Mouse (Mus musculus) v-Abl transformed pro-B cells (cell line): ENCODE measurements at regions not wholly inside any gene's neighbourhood (a gene's known extent, or its start where the extent isn't known, plus 50 kb on each side); places are given as distances from the start of the nearest gene placed in this dataset.

Experiments used
- in situ Hi-C, 2 experiments: fragments of 400-800 bp; cut with MboI; formaldehyde crosslinking; loops; one replicate each; pipeline ENCODE4 v1.15.1; 2025; ENCODE audit not compliant: unreplicated experiment in 2 of 2

DNA sequence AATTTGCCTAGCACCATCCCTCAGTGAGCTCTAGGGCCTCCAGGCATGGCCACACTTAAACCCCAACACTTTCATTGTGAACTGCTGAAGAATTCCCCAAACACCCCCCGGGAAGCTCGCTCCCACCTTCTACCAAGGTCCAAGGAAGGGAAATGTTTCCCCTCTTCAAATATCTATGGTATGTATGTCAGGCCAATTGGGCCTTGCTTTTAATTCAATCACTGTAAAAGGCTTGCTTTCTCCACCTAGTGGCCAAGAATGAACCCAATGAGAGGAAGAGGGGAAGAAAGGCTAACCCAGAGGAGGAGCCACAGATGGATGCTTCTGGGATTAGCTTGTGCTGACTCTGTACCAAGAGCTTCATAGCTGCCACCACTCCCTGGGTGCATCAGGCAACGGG, 336.3 kb upstream of the Tgfbr2 start:
- in situ Hi-C loops, result loop anchor here in 1 of 2 experiments (25.0 kb wide), 1 partner anchor 449 kb away; no protein-coding TSS in a partner anchor

DNA sequence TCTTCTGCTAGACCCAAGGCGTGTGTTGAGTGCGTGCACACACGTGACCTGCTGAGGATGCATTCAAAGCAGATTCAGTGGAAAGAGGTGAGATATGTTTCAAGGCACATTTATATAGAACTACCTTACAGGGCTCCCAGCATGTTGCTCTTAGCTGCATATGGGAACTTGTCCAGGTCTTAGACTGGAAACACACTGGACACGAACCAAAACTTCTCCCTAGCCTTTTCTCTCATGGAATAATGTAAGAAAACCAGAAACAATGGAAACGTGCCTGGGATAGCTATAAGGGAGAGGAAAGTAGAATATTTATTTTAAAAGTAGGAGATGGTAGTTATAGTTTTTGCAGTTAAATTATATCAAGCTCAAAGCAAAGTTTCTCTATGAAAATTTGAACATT, 332.6 kb upstream of the Tgfbr2 start:
- in situ Hi-C loops, result loop anchor here (10.0 to 25.0 kb wide), 2 partner anchors 445 to 453 kb away; no protein-coding TSS in a partner anchor

- in situ Hi-C loops, result loop anchor here (10.0 to 25.0 kb wide), 2 partner anchors 441 to 448 kb away; no protein-coding TSS in a partner anchor
Observed at GRCm38 (mm10) chr9:116502831-116503230, 327.7 kb upstream of the Tgfbr2 start.

DNA sequence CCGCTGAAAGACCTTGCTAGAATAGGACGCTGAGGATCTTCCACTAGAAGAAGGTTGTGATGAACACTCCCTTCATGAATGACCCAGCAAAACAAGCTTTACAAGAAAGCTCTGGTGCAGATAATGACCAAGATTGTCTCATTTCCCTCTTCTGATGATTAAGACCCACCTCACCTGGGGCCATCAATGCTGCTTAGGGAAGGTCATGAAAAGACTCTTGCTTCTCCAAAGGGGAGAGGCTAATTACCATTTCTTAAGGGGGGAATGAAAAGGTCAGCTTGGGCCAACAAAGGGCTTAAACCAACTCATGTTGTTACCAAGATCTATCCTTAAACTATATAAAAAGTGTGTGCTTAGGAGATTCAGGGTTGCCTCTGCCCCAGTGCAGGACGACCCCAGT, 325.8 kb upstream of the Tgfbr2 start:
- in situ Hi-C loops, result loop anchor here (10.0 to 25.0 kb wide), 2 partner anchors 439 to 446 kb away; no protein-coding TSS in a partner anchor

GRCm38 (mm10) chr9:116491227-116491626, 316.1 kb upstream of the Tgfbr2 start:
- in situ Hi-C loops, result no loop called here

DNA sequence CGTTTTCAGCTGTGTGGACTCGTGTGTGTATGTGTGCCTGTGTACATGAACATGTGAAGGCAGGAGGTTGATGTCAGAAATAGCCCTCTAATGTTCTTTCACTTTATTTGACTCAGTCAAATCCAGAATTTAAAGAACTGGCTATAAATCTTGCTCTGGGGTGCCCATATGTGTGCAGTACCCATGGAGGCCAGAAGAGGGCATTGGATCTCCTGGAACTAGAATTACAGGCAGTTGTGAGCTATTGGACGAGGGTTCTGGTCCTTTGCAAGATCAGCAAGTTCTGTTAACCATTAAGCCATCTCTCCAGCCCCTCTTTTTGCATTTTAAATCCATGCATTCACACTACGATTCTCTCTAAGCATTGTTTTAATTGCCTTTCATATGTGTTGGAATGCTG, 314.6 kb upstream of the Tgfbr2 start:
- in situ Hi-C loops, result no loop called here

DNA sequence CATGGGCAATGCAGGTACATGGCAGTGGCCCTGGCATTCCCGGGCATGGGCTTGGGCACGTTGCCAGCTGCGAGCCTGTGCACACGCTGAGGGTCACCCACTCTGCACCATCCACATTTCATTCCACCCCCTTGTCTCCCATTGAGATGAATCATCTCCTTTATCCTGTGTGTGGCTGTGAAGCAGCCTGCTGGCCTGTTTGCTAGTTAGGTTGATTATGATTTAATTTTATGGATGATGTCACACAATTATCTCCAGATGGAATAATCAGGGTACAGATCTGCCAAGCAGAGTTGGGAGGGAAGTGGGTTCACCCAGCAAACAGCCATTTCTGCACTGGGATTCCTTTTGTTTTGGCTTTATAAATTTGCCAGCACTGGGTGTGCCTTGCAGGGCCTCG, 314.1 kb upstream of the Tgfbr2 start:
- in situ Hi-C loops, result no loop called here

DNA sequence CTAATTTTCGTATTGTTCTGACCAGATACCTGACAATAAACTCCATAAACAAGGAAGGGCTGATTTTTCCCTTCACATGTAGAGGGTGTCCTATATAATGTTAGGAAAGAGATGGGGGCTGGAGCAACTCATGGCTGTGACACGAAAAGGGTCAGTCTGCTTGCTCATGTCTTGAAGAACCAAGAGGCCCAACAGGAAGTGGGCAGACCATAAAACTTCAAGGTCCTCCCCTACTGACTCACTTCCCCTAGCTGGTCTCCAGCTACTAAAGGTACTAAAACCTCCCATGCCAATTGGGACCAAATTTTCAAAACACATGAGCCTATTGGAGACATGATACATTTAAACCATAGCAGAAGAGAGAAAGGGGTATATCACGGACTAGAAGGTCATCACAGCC, 302.1 kb upstream of the Tgfbr2 start:
- in situ Hi-C loops, result no loop called here

DNA sequence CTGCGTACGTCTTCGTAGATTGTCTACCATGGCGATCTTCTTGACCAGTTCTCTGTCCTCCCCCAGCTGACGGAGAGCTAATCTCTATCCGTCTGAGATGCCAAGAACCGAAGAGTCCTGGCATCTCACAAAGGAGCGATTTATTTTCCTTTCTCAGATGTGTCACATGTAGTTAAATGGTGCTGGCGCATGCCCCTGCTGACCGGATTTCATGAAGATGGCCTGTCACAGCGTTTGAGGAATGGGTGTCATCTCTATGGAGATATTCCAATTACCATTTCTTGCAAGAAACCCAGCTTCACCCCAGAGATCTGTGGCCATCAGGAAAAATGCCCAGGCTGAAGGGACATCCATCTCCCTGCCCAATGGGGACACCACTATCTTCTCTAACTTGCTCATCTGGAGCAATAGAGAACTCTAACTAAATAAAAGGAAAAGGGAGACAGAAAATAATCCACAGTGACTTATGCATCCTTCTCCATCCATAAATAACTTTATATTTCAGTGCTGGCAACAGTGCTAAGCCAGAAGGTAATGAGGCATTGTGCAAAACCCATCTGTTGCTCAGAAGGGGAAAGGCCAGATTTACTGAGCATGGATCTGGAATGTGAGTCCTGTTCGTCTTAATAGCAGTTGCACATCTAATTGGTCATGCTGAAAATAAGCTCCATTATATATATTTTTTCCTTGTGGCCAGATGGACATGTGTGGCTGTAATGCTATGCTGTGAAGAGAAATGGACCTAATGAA, 300.2 kb upstream of the Tgfbr2 start:
- in situ Hi-C loops, result no loop called here

- in situ Hi-C loops, result no loop called here
Observed at GRCm38 (mm10) chr9:116472855-116473254, 297.7 kb upstream of the Tgfbr2 start.

DNA sequence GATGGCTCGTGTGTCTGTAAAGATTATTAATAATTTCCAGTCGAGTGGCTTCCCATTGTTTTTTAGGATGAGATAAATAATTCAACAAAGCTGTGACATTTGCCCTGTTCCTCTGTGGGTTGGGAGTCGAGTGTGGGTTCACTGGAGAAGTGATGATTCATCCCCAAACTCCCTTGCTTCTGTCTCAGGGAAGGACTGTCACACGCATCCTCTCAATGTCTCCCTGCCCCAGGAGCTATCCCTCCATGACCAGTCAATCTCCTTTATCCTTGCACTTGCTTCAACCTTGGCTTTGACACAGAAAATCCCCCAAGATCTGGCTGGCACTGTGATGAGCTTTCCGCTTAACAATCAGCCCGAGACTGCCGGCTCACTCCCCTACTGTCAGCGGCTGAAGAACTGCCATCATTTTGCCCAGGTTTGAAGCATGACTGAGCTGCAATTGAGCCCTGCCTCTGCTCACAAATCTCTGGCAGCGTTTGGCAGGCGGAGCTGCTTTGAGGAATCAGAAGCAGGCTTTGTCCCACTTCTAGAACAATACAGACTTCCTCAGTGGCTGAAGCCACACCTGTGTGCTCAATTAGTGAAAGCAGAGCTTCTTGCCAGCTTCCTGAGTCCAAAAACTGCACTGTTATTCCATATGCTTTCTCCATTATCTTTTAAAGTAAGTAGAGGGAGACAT, 293.6 kb upstream of the Tgfbr2 start:
- in situ Hi-C loops, result no loop called here

GRCm38 (mm10) chr9:116466336-116466735, 291.2 kb upstream of the Tgfbr2 start:
- in situ Hi-C loops, result no loop called here

- in situ Hi-C loops, result no loop called here
Observed at GRCm38 (mm10) chr9:116464626-116465025, 289.5 kb upstream of the Tgfbr2 start.

DNA sequence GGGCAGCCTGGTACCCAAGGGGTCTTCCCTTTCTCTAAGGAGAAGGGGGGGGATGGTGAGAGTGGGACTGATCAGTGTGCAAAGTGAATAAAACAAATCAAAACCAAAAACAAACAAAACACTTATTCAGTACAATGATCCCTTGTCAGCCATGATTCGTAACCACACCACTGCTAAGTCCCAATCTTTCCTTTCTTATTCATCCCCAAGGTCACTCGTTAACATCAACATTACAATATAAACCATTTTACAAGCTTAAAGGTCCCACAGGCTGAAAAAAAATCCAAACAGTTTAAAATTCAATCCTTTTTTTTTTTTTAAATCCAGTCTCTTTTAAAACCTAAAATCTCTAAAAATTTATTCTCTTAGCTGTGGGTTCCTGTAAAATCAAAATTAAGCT, 287.1 kb upstream of the Tgfbr2 start:
- in situ Hi-C loops, result no loop called here

DNA sequence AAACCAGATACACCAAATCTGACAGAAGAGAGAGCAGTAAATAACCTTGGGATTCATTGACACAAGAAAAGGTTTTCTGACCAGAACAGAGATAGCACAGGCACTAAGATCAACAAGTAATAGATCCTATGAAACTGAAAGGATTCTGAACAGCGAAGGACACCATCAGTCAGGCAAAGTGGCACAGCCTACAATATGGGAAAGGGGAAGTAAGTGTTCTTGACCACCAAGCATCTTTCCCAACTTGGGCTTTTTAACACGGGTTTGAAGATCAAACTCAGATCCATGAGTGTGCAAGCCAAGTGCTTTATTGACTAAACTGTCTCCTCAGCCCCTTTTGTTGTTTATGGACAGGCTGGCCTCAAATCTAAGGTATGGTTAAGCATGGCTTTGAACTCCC, 284.9 kb upstream of the Tgfbr2 start:
- in situ Hi-C loops, result no loop called here

- in situ Hi-C loops, result no loop called here
Observed at GRCm38 (mm10) chr9:116452050-116452449, 276.9 kb upstream of the Tgfbr2 start.

- in situ Hi-C loops, result no loop called here
Observed at GRCm38 (mm10) chr9:116450829-116451228, 275.7 kb upstream of the Tgfbr2 start.

DNA sequence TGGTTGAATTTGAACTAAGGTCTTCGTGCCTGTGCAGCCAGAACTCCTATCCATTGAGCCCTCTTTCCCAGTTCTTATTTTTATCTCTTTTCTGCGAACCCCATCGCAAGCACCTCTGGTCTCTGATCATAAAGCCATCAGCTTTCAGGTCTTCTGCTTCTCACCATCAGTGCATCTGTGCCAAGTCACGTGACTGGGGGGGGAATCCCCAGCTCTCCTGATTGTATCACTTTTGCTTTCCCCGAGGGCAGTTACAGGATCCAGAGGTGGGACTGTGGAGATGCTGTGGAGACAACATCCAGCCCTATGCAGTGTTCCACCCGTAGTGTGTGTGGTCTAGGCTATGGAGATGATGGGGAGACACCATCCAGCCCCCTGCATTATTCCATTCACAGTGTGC, 272.6 kb upstream of the Tgfbr2 start:
- in situ Hi-C loops, result no loop called here

DNA sequence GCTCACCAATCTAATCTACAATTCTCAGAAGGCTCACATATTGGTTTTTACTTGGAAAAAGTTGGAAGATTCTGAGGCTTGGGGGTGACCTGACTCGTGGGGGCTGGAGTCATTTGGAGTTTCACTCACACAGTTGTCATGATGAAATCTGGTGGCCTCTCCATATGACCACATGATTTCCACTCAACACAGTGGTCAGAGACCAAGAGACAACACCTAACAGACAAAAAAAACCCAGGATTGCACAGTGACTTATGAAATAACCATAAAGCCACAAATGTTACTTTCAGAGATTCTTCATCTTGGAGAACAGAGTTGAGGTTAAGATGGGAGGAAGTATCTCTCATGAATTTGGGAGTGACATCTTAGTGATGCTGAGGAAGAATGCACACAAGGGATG, 263.4 kb upstream of the Tgfbr2 start:
- in situ Hi-C loops, result no loop called here

- in situ Hi-C loops, result no loop called here
Observed at GRCm38 (mm10) chr9:116434414-116434813, 259.3 kb upstream of the Tgfbr2 start.

- in situ Hi-C loops, result no loop called here
Observed at GRCm38 (mm10) chr9:116429061-116429460, 253.9 kb upstream of the Tgfbr2 start.

DNA sequence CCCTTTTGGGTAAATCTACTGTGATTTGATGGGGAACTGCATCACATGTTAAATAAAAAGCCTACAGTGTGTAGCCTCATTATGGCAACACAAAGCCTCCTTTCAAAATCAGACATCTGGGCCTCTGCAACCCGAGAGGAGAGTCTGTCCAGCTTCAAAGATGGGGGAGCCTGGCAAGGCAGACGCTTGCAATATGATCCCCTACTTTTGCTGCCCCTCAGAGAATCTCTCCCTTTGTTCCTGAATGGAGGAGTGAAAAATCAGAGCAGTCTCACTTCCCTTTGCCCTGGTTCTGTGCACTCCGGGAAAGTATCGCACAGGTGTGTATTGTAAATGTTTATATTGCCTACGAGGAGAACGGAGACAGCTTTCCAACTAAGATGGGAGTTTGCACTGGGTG, 253.3 kb upstream of the Tgfbr2 start:
- in situ Hi-C loops, result no loop called here
